Mouse (Mus musculus) c-Kit-positive CD71-positive TER-119-negative erythroid progenitor cells, embryonic 14.5 days (primary cell): ENCODE results near the gene Gpr6.
A peak's percentile ranks its signal among the peaks of the same experiment; 100 is the strongest.

Source experiments
- DNase-seq: peaks from one replicate; pipeline ENCODE4 v3.0.0-alpha.2; 2013; ENCODE audit warnings: low read depth

Gene Gpr6

GRCm38 (mm10) chr10:41072116-41072515 lies at the start of gene Gpr6:
Gene Gpr6 (minus strand): TSS chr10:41072285.
- no peak for DNase-seq

DNA sequence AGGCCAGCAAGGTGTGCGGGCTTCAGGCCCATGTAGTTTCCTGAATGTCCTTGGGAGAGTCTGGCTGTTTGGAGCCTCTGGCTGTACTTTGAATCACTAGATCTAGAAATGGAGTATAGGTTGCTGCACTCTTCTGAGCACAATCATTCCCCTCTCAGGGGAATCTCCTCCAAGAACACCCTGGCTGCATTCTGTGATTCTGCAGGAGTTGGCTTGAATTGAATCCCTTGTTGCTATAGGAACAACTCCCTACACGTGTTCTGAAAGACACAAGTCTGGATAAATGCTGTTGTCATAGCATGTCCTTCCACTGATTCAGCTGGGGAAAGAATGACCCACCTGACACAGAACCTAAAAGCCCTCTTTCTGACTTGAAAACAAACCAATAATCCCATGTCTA lies 28.0 kb upstream of the Gpr6 start:
- no peak for DNase-seq

- DNase-seq: no peak
Observed at GRCm38 (mm10) chr10:41098137-41098536, 26.1 kb upstream of the Gpr6 start.

- no peak for DNase-seq
Observed at GRCm38 (mm10) chr10:41088852-41089251, 16.8 kb upstream of the Gpr6 start.

DNA sequence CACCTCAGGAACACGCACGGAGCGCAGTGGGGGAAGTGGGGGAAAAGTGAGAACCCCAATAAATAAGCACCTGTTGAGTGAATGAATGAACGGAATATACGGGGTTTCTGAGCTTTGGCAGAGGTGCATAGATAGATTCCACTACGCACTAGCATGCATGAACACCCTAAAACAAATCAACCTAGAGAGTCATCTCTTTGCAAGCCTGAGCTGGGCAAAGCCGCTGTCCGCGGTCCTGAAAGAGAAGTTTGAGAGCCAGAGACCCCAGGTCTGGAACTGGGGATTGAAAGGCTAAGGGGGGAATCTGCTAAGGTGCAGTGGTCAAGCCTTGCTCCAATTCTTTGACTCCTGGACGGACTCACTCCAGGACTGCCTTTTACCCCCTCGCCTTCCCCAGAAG lies 389 bp downstream of the Gpr6 start:
- peak; percentile 48 for DNase-seq

GRCm38 (mm10) chr10:41070693-41071651 lies 1.1 kb downstream of the Gpr6 start:
- DNase-seq: no peak

DNA sequence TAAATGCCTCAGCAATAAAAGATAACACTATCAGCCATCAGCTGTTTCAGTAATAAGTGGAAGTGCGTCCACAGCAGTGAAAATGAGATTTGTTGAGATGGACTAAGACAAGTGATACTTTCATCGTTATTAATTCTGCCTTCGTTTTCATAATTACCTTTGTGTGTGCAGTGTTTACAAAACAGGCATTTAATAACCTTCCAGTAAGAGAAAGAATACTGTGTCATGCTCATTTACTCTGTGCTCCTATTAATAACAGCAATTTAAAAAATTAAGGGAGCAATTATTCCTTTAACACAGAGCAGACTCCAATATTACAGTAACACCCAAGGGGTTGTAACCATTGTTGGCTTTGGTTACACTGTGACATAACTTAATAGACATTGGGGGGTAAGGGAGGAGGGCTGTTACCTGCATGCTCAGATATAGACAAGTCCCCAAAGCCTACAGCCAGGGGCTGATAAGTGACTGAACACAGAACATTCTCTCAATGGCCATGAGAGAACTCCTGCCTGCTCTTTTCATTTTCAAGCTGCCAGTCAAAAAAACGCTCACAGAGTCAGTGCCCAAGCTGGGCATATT lies 11.7 kb downstream of the Gpr6 start:
- no peak for DNase-seq

GRCm38 (mm10) chr10:41055581-41055980 lies 16.5 kb downstream of the Gpr6 start:
- no peak for DNase-seq

DNA sequence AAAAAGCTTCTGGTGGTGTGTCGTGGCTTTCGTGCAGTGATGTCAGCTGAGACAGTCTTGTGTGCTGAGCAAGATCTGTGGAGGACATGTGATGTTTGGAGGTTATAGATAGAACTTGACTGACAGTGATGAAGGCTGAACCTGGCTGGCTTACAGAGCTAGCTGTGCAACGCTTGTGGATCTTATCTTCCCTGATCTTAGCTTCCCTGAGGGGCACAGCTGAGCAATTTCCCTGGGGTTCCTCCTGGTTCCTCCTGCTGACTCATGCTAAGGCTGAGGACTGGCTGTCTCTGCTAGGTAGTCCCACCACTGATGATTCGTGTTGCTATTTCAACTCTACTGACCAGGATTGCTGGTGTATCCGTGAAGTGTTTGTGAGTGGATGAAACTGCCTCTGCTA lies 18.1 kb downstream of the Gpr6 start:
- no peak for DNase-seq

GRCm38 (mm10) chr10:41042272-41042671 lies 29.8 kb downstream of the Gpr6 start:
- DNase-seq: no peak

GRCm38 (mm10) chr10:41041478-41041877 lies 30.6 kb downstream of the Gpr6 start:
- DNase-seq: no peak

DNA sequence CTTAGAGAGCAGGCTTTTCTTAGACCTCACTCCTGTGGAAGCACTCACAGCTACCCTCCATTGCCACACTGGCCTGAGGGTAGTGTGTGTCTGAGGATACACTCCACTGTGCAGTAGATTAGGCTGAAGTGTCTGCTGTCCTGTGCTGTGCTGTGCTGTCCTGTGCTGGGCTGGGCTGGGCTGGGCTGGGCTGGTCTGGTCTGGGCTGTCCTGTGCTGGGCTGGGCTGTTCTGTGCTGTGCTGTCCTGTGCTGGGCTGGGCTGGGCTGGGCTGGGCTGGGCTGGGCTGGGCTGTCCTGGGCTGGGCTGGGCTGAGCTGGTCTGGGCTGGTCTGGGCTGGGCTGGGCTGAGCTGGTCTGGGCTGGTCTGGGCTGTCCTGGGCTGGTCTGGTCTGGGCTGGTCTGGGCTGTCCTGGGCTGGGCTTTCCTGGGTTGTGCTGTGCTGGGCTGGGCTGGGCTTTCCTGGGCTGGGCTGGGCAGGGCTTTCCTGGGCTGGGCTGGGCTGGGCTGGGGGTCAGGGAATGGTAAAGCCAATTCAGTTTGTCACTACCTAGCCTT lies 31.5 kb downstream of the Gpr6 start:
- DNase-seq: no peak

GRCm38 (mm10) chr10:41038476-41038875 lies 33.6 kb downstream of the Gpr6 start:
- no peak for DNase-seq

GRCm38 (mm10) chr10:41037722-41038121 lies 34.4 kb downstream of the Gpr6 start:
- no peak for DNase-seq

DNA sequence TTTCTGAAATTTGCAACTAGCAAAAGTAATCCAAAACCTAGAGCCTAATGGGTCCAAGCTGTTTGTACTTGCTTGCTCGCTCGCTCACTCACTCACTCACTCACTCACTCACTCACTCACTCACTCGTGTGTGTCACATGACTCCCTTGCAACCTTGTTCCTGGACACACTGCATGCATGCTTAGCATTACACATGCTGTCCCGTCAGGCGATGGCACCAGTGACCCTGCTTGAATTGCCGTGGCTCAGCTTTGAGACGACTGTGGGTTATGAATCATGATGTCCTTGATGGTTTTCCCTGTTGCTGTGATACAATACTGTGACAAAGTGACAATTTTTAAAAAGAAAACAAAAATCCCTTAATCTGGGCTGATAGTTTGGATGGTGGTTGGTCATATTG lies 39.3 kb downstream of the Gpr6 start:
- DNase-seq: no peak

DNA sequence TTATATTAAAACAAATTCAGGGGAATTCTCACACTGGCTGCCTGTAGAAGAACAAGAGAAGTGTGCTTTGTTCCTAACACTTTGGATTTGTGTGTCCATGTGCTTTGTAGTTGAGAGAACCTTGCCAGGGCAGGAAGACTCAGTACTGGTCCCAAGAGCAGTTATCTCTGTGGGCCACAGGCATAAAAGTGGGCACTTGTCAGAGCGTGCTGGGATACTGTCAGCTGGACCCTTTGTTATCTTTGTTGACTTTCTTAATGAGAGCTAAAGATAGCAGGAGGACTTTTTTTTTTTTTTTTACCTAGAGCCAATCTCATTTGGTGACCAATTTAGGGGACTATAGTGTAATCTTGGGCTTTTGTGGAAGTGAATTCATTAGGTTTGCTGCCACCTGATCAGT lies 47.2 kb downstream of the Gpr6 start:
- DNase-seq: no peak

- DNase-seq: no peak
Observed at GRCm38 (mm10) chr10:41024406-41024805, 47.7 kb downstream of the Gpr6 start.

DNA sequence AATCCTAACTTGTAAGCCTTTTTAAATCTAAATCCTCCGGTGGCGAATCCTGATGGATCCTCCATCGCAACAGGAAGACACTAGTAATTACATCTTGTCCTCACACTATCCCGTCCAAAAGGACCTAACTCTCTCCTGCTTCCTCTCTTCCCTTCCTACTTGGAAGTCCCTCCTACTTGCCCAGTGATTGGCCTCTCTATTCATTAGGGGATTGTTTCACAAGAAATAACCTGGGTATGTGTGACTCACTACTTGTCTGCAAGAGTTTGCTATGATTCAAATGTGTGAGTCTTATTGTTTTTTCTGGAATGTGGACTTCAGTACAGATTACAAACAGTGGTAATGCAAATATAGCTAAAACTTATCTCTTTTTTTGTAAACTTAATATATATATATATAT lies 49.9 kb downstream of the Gpr6 start:
- DNase-seq: no peak
